Mouse (Mus musculus): ENCODE measurements at regions not wholly inside any gene's neighbourhood (a gene's known extent, or its start where the extent isn't known, plus 50 kb on each side); places are given as distances from the start of the nearest gene placed in this dataset.

DNA sequence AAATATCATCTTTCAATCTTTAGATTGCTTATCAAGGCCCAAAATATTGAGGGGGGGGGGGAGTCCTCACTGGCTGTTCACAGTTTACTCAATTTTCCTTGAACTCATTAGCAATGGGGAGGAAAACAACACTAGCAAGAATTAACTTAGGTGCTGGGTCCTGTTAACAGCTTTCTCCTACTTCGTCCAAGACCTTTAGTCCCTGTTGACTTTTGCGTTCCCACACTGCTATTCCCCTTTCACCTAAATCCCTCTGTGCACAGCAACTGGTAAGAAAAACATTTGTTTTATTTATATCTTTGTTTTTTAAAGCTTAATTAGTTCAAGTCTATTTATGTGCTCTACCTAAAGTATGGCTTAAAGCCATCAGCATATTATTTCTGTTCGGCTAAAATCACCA is 240.3 kb downstream of the Rnf152 start:
- Histone ChIP-seq H3K27me3 (ENCODE audit: control insufficient read depth in 1 of 2, insufficient read depth in 2 of 2, low read length in 2 of 2) (no peaks in the 10 kb centered on the region), H3K4me3 (ENCODE audit: control insufficient read depth in 1 of 2, insufficient read depth in 1 of 2, low read depth in 2 of 2, low read length in 2 of 2) (no peak overlapping the region), H3K36me3 (ENCODE audit: control insufficient read depth in 1 of 2, insufficient read depth in 2 of 2, low read length in 2 of 2) (no peaks in the 10 kb centered on the region), H3K4me1 (ENCODE audit: control insufficient read depth in 1 of 2, insufficient read depth in 2 of 2, low read length in 2 of 2) (no peaks in the 10 kb centered on the region), H3K27ac (ENCODE audit: control insufficient read depth, low read depth, low read length) (no peak overlapping the region), H3K9me3 (replicated peaks; ENCODE audit: insufficient read depth, low read length) (no peaks in the 10 kb centered on the region), H3K9ac (ENCODE audit: control insufficient read depth, low read depth, low read length, poor library complexity, severe bottlenecking) (no peak overlapping the region), H3K79me2 (ENCODE audit: control insufficient read depth, insufficient read depth, low read length, poor library complexity) (no peaks in the 10 kb centered on the region; the same call in 1 of the 2 replicates)
- DNase-seq (ENCODE audit: low read depth, low spot score): no peak
- TF ChIP-seq BHLHE40 (IDR thresholded peaks at IDR 0.05; ENCODE audit: borderline replicate concordance, low read depth, low read length) (no peak), KAT2A (conservative IDR thresholded peaks at IDR 0.05; ENCODE audit: low read depth, low read length) (no peak)

DNA sequence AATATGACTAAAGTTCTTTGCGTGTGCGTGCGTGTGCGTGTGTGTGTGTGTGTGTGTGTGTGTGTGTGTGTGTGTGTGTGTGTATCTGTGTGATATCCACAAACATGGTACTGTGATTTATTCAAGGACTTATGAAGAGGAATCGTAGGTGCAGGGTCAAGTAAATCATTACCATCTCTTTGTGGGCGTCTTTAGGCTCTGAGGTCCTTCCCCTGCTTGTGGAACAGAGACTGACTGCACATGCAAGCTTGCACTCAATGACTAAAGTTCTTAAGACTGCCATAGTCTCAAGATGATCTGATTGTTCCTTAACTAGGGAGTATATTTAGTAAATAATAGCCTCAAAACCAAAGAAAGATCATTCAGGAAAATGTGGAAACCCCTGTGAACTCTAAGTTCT is 241.1 kb downstream of the Rnf152 start:
- no peaks in the 10 kb centered on the region for H3K36me3 ChIP-seq (ENCODE audit: control insufficient read depth in 1 of 2, insufficient read depth in 2 of 2, low read length in 2 of 2)
- DNase-seq (ENCODE audit: low read depth, low spot score): no peak
- no peak overlapping the region for H3K27ac ChIP-seq (ENCODE audit: control insufficient read depth, low read depth, low read length)
- no peaks in the 10 kb centered on the region; the same call in 1 of the 2 replicates for H3K79me2 ChIP-seq (ENCODE audit: control insufficient read depth, insufficient read depth, low read length, poor library complexity)
- no peaks in the 10 kb centered on the region for H3K27me3 ChIP-seq (ENCODE audit: control insufficient read depth in 1 of 2, insufficient read depth in 2 of 2, low read length in 2 of 2)
- H3K4me1 ChIP-seq (ENCODE audit: control insufficient read depth in 1 of 2, insufficient read depth in 2 of 2, low read length in 2 of 2): no peaks in the 10 kb centered on the region
- no peak overlapping the region for H3K9ac ChIP-seq (ENCODE audit: control insufficient read depth, low read depth, low read length, poor library complexity, severe bottlenecking)
- no peak overlapping the region for H3K4me3 ChIP-seq (ENCODE audit: control insufficient read depth in 1 of 2, insufficient read depth in 1 of 2, low read depth in 2 of 2, low read length in 2 of 2)
- TF ChIP-seq MAFK (IDR thresholded peaks at IDR 0.05; ENCODE audit: borderline replicate concordance, low read depth, low read length) (no peak), TCF12 (IDR thresholded peaks at IDR 0.05; ENCODE audit: low read depth, low read length) (no peak), MYC (IDR thresholded peaks at IDR 0.05; ENCODE audit: low read depth, low read length) (no peak), MXI1 (IDR thresholded peaks at IDR 0.05; ENCODE audit: low read depth, low read length) (no peak), CHD2 (IDR thresholded peaks at IDR 0.05; ENCODE audit: low read length) (no peak), USF1 (IDR thresholded peaks at IDR 0.05; ENCODE audit: low read depth, low read length) (no peak), POLR2A (IDR thresholded peaks at IDR 0.05; ENCODE audit: control insufficient read depth in 1 of 2, insufficient read depth in 1 of 2, low read depth in 1 of 2, low read length in 2 of 2, poor library complexity in 1 of 2) (no peak), GATA1 (IDR thresholded peaks at IDR 0.05; ENCODE audit: low read depth, low read length) (no peak), USF2 (IDR thresholded peaks at IDR 0.05; ENCODE audit: borderline replicate concordance in 1 of 2, insufficient read depth in 1 of 2, low read depth in 1 of 2, low read length in 2 of 2) (no peak), NRF1 (IDR thresholded peaks at IDR 0.05; ENCODE audit: insufficient read depth, low read depth, low read length, poor library complexity, severe bottlenecking) (no peak)
- H3K9me3 ChIP-seq (replicated peaks; ENCODE audit: insufficient read depth, low read length): no peaks in the 10 kb centered on the region

DNA sequence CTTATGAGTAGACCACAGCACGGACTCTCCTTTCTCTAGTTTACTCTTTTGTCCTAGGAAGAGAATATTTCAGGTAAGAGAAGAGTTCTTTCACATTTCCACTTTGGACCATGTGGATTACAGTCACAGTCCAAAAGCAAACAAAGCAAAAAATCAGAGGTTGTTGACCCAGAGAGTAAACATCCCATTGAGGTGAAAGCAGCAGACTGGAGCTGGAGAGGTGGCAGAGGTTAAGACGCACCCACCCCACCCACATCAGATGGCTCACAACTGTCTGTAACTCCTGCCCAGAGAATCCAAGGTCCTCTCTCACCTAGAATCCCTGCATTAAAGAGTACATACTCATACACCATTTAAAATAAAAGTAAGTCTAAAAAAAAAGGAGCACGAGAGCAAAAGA is 241.7 kb downstream of the Rnf152 start:
- no peaks in the 10 kb centered on the region for H3K4me1 ChIP-seq (ENCODE audit: control insufficient read depth in 1 of 2, insufficient read depth in 2 of 2, low read length in 2 of 2)
- no peaks in the 10 kb centered on the region for H3K27me3 ChIP-seq (ENCODE audit: control insufficient read depth in 1 of 2, insufficient read depth in 2 of 2, low read length in 2 of 2)
- TF ChIP-seq BHLHE40 (IDR thresholded peaks at IDR 0.05; ENCODE audit: borderline replicate concordance, low read depth, low read length) (no peak), TBP (IDR thresholded peaks at IDR 0.05; ENCODE audit: low read depth, low read length) (no peak), NELFE (IDR thresholded peaks at IDR 0.05; ENCODE audit: low read depth, low read length) (no peak), MAX (IDR thresholded peaks at IDR 0.05; ENCODE audit: low read length) (no peak), ZNF384 (IDR thresholded peaks at IDR 0.05; ENCODE audit: low read depth, low read length) (no peak), ZKSCAN1 (IDR thresholded peaks at IDR 0.05; ENCODE audit: low read depth, low read length) (no peak), CTCF (IDR thresholded peaks at IDR 0.05 in 2 of 3, conservative IDR thresholded peaks at IDR 0.05 in 1 of 3; ENCODE audit: control insufficient read depth in 1 of 3, insufficient read depth in 1 of 3, low read depth in 2 of 3, low read length in 3 of 3, poor library complexity in 1 of 3, severe bottlenecking in 1 of 3) (no peak), MXI1 (IDR thresholded peaks at IDR 0.05; ENCODE audit: low read depth, low read length) (no peak), MAZ (IDR thresholded peaks at IDR 0.05; ENCODE audit: low read depth, low read length) (no peak), JUND (IDR thresholded peaks at IDR 0.05; ENCODE audit: low read depth, low read length) (no peak), MYB (IDR thresholded peaks at IDR 0.05; ENCODE audit: low read depth, low read length) (no peak), POLR2AphosphoS2 (IDR thresholded peaks at IDR 0.05; ENCODE audit: low read length) (no peak), EP300 (IDR thresholded peaks at IDR 0.05; ENCODE audit: low read depth in 1 of 2, low read length in 2 of 2) (no peak), USF1 (IDR thresholded peaks at IDR 0.05; ENCODE audit: low read depth, low read length) (no peak), ETS1 (IDR thresholded peaks at IDR 0.05; ENCODE audit: low read depth, low read length) (no peak), ZC3H11A (IDR thresholded peaks at IDR 0.05; ENCODE audit: low read depth, low read length) (no peak)
- no peak overlapping the region for H3K9ac ChIP-seq (ENCODE audit: control insufficient read depth, low read depth, low read length, poor library complexity, severe bottlenecking)
- no peak for DNase-seq (ENCODE audit: low read depth, low spot score)
- no peaks in the 10 kb centered on the region; the same call in 1 of the 2 replicates for H3K79me2 ChIP-seq (ENCODE audit: control insufficient read depth, insufficient read depth, low read length, poor library complexity)
- no peaks in the 10 kb centered on the region for H3K9me3 ChIP-seq (replicated peaks; ENCODE audit: insufficient read depth, low read length)
- no peaks in the 10 kb centered on the region for H3K36me3 ChIP-seq (ENCODE audit: control insufficient read depth in 1 of 2, insufficient read depth in 2 of 2, low read length in 2 of 2)
- H3K4me3 ChIP-seq (ENCODE audit: control insufficient read depth in 1 of 2, insufficient read depth in 1 of 2, low read depth in 2 of 2, low read length in 2 of 2): no peak overlapping the region
- no peak overlapping the region for H3K27ac ChIP-seq (ENCODE audit: control insufficient read depth, low read depth, low read length)

Data from MEL (cell line).